Mouse (Mus musculus) myocyte (in vitro differentiated cells): Measurements from ENCODE around the gene Ly6g5b.

Experiments used
- E2F4 ChIP-seq: IDR thresholded peaks from one replicate; pipeline ENCODE4 v1.6.1; 2011; ENCODE audit warnings: mild to moderate bottlenecking, control low read depth, moderate library complexity; ENCODE audit not compliant: insufficient read depth
- MAX ChIP-seq: IDR thresholded peaks from one replicate; pipeline ENCODE4 v1.6.1; 2011; ENCODE audit warnings: low read depth, mild to moderate bottlenecking, control low read depth
- MYOD1 ChIP-seq, 3 experiments: IDR thresholded peaks; one replicate each; pipeline ENCODE4 v1.6.1; 2011; ENCODE audit warnings: control low read depth in 2 of 3, low read depth in 2 of 3, mild to moderate bottlenecking in 2 of 3, moderate library complexity in 1 of 3; ENCODE audit not compliant: insufficient read length in 2 of 3, control insufficient read depth in 1 of 3
- POLR2A ChIP-seq: IDR thresholded peaks from one replicate; pipeline ENCODE4 v1.6.1; 2011; ENCODE audit warnings: low read depth, mild to moderate bottlenecking, control low read depth, moderate library complexity; ENCODE audit not compliant: insufficient read length
- REST ChIP-seq: IDR thresholded peaks from one replicate; pipeline ENCODE4 v1.6.1; 2011; ENCODE audit warnings: mild to moderate bottlenecking, control low read depth, moderate library complexity; ENCODE audit not compliant: insufficient read depth, insufficient read length
- SRF ChIP-seq: IDR thresholded peaks from one replicate; pipeline ENCODE4 v1.6.1; 2011; ENCODE audit warnings: low read depth; ENCODE audit not compliant: control insufficient read depth, insufficient read length
- TCF12 ChIP-seq: IDR thresholded peaks from one replicate; pipeline ENCODE4 v1.6.1; 2011; ENCODE audit warnings: mild to moderate bottlenecking, control low read depth; ENCODE audit not compliant: poor library complexity, insufficient read depth, severe bottlenecking
- TCF3 ChIP-seq: IDR thresholded peaks from one replicate; pipeline ENCODE4 v1.6.1; 2011; ENCODE audit warnings: low read depth, control low read depth; ENCODE audit not compliant: insufficient read length

- no peak for TF ChIP-seq SRF
- no peak for TF ChIP-seq MYOD1 (IDR thresholded peaks at IDR 0.05; ENCODE audit: control insufficient read depth in 1 of 3, insufficient read length in 2 of 3, low read depth in 2 of 3)
- TF ChIP-seq MAX = no peak
- no peak for TF ChIP-seq POLR2A
- no peak for TF ChIP-seq TCF3
- TF ChIP-seq REST = no peak
- no peak for TF ChIP-seq TCF12
- TF ChIP-seq E2F4 = no peak
Observed at GRCm38 (mm10) chr17:35147348-35147747, 32.1 kb upstream of the Ly6g5b start.
